Mouse (Mus musculus) kidney, embryonic 14.5 days (tissue): Measurements from ENCODE around the gene Susd2. TPM values are rescaled to one million over a fixed set of nuclear protein-coding genes. Genes with fewer than 3 reads are reported as not detected.

ENCODE experiments used
- ATAC-seq: fragments of 200-750 bp; cut with Nextera tagmentation; 2 replicates; pipeline ENCODE4 v1.8.0; 2017; ENCODE audit warnings: moderate number of reproducible peaks, mild to moderate bottlenecking, moderate TSS enrichment, moderate library complexity; ENCODE audit not compliant: low FRiP score, low TSS enrichment
- H3K27ac ChIP-seq: fragments of 300-500 bp; sonication (generic); 2 replicates; pipeline ENCODE4 v1.5.1; 2014; ENCODE audit warnings: low read depth, mild to moderate bottlenecking, low read length, moderate library complexity, mixed read lengths
- H3K27me3 ChIP-seq: fragments of 300-500 bp; sonication (generic); 2 replicates; pipeline ENCODE4 v1.6.1; 2014; ENCODE audit warnings: mild to moderate bottlenecking, low read length; ENCODE audit not compliant: control insufficient read depth, insufficient read depth
- H3K36me3 ChIP-seq: fragments of 300-500 bp; sonication (generic); 2 replicates; pipeline ENCODE4 v1.6.1; 2014; ENCODE audit warnings: low read length, mixed read lengths; ENCODE audit not compliant: control insufficient read depth, insufficient read depth
- H3K4me1 ChIP-seq: fragments of 300-500 bp; sonication (generic); 2 replicates; pipeline ENCODE4 v1.6.1; 2014; ENCODE audit warnings: low read length, mixed read lengths; ENCODE audit not compliant: control insufficient read depth, insufficient read depth
- H3K4me2 ChIP-seq: fragments of 300-500 bp; sonication (generic); replicated peaks from 2 replicates; pipeline ENCODE4 v1.6.1; 2014; ENCODE audit warnings: low read depth, mild to moderate bottlenecking, low read length
- H3K4me3 ChIP-seq: fragments of 300-500 bp; sonication (generic); 2 replicates; pipeline ENCODE4 v1.5.1; 2014; ENCODE audit warnings: mild to moderate bottlenecking, low read length
- H3K9ac ChIP-seq: fragments of 300-500 bp; sonication (generic); 2 replicates; pipeline ENCODE4 v1.6.1; 2014; ENCODE audit warnings: low read depth, mild to moderate bottlenecking, low read length, moderate library complexity
- H3K9me3 ChIP-seq: fragments of 300-500 bp; sonication (generic); 2 replicates; pipeline ENCODE4 v1.6.1; 2016; ENCODE audit warnings: low read length; ENCODE audit not compliant: control insufficient read depth
- WGBS: fragments of 180-500 bp; shearing (Covaris S2); extraction: QIAGEN DNeasy Blood & Tissue Kit; methylation state at CpG from one replicate; pipeline ENCODE4 v1.1.7; 2014; 5-methylcytosine and 5-hydroxymethylcytosine counted together
- polyA plus RNA-seq: library from polyadenylated mRNA; unstranded; fragments of >200 nt; fragmentation: Nextera tagmentation; extraction: Ambion mirVana; gene quantifications from 2 replicates; pipeline ENCODE4 v1.2.1, GENCODE M21; 2014

Gene Susd2
- polyA plus RNA-seq, 1 experiment from 2014 or later = 9.2 TPM

- Histone ChIP-seq H3K27me3 (no peaks in the 10 kb centered on the region), H3K4me2 (no peak overlapping the region), H3K9ac (no peak overlapping the region), H3K4me1 (no peaks in the 10 kb centered on the region), H3K9me3 (peaks cover 3% of the 10 kb centered on the region; the same call in 1 of the 2 replicates), H3K27ac (no peak overlapping the region), H3K36me3 (no peaks in the 10 kb centered on the region), H3K4me3 (no peak overlapping the region)
- ATAC-seq = no peak
- 56% methylated on average over 6 of the region's 6 CpGs for WGBS
Observed at GRCm38 (mm10) chr10:75625920-75626319, 17.9 kb downstream of the Susd2 start.

- Histone ChIP-seq H3K9ac (no peak overlapping the region), H3K4me3 (no peak overlapping the region), H3K4me1 (no peaks in the 10 kb centered on the region), H3K4me2 (no peak overlapping the region), H3K27me3 (no peaks in the 10 kb centered on the region), H3K36me3 (no peaks in the 10 kb centered on the region), H3K27ac (no peak overlapping the region), H3K9me3 (peaks cover 3% of the 10 kb centered on the region; the same call in 1 of the 2 replicates)
- WGBS = 55% methylated on average over 3 of the region's 3 CpGs
- no peak for ATAC-seq
Observed at GRCm38 (mm10) chr10:75620818-75621217, 23.0 kb downstream of the Susd2 start.

- no peak overlapping the region for H3K9ac ChIP-seq
- H3K27me3 ChIP-seq = no peaks in the 10 kb centered on the region
- no peaks in the 10 kb centered on the region for H3K9me3 ChIP-seq
- 88% methylated on average over 4 of the region's 4 CpGs for WGBS
- ATAC-seq = no peak
- H3K4me2 ChIP-seq = no peak overlapping the region
- H3K27ac ChIP-seq = no peak overlapping the region
- H3K4me3 ChIP-seq = no peak overlapping the region
- no peaks in the 10 kb centered on the region for H3K4me1 ChIP-seq
- no peaks in the 10 kb centered on the region for H3K36me3 ChIP-seq
Observed at GRCm38 (mm10) chr10:75616044-75616443, 27.8 kb downstream of the Susd2 start.

GRCm38 (mm10) chr10:75610486-75610885 is 33.3 kb downstream of the Susd2 start:
- Histone ChIP-seq H3K4me2 (no peak overlapping the region), H3K9ac (no peak overlapping the region), H3K4me3 (no peak overlapping the region), H3K4me1 (no peaks in the 10 kb centered on the region), H3K27me3 (no peaks in the 10 kb centered on the region), H3K27ac (no peak overlapping the region), H3K9me3 (no peaks in the 10 kb centered on the region), H3K36me3 (no peaks in the 10 kb centered on the region)
- no peak for ATAC-seq
- 68% methylated on average over 7 of the region's 7 CpGs for WGBS

- no peak for ATAC-seq
- 74% methylated on average over 11 of the region's 11 CpGs for WGBS
- Histone ChIP-seq H3K4me1 (no peaks in the 10 kb centered on the region), H3K4me2 (no peak overlapping the region), H3K9me3 (no peaks in the 10 kb centered on the region), H3K36me3 (no peaks in the 10 kb centered on the region), H3K27me3 (no peaks in the 10 kb centered on the region), H3K9ac (no peak overlapping the region), H3K27ac (no peak overlapping the region), H3K4me3 (no peak overlapping the region)
Observed at GRCm38 (mm10) chr10:75608975-75609374, 34.8 kb downstream of the Susd2 start.

- H3K27me3 ChIP-seq = no peaks in the 10 kb centered on the region
- H3K27ac ChIP-seq = no peak overlapping the region
- no peaks in the 10 kb centered on the region for H3K4me1 ChIP-seq
- H3K36me3 ChIP-seq = no peaks in the 10 kb centered on the region
- no peak for ATAC-seq
- H3K9ac ChIP-seq = no peak overlapping the region
- H3K4me3 ChIP-seq = no peak overlapping the region
- no peaks in the 10 kb centered on the region for H3K9me3 ChIP-seq
- 84% methylated on average over 4 of the region's 4 CpGs for WGBS
- no peak overlapping the region for H3K4me2 ChIP-seq
Observed at GRCm38 (mm10) chr10:75607253-75607652, 36.6 kb downstream of the Susd2 start.

- no peak overlapping the region for H3K27ac ChIP-seq
- H3K4me3 ChIP-seq = no peak overlapping the region
- no peaks in the 10 kb centered on the region for H3K36me3 ChIP-seq
- no peaks in the 10 kb centered on the region for H3K4me1 ChIP-seq
- H3K4me2 ChIP-seq = no peak overlapping the region
- no peaks in the 10 kb centered on the region for H3K27me3 ChIP-seq
- ATAC-seq = no peak
- H3K9me3 ChIP-seq = no peaks in the 10 kb centered on the region
- WGBS = 37% methylated on average over 11 of the region's 11 CpGs
- H3K9ac ChIP-seq = no peak overlapping the region
Observed at GRCm38 (mm10) chr10:75605162-75605846, 38.5 kb downstream of the Susd2 start.

- Histone ChIP-seq H3K9me3 (peaks cover 14% of the 10 kb centered on the region; the same call in 1 of the 2 replicates), H3K4me2 (no peak overlapping the region), H3K27ac (no peak overlapping the region), H3K4me3 (no peak overlapping the region), H3K4me1 (no peaks in the 10 kb centered on the region), H3K9ac (no peak overlapping the region), H3K27me3 (no peaks in the 10 kb centered on the region), H3K36me3 (no peaks in the 10 kb centered on the region)
- ATAC-seq = no peak
- 86% methylated on average over 7 of the region's 7 CpGs for WGBS
Observed at GRCm38 (mm10) chr10:75600189-75600730, 43.5 kb downstream of the Susd2 start.

- H3K9me3 ChIP-seq = peaks cover 14% of the 10 kb centered on the region; the same call in 1 of the 2 replicates
- H3K27me3 ChIP-seq = no peaks in the 10 kb centered on the region
- H3K36me3 ChIP-seq = no peaks in the 10 kb centered on the region
- no peak overlapping the region for H3K4me3 ChIP-seq
- H3K9ac ChIP-seq = no peak overlapping the region
- ATAC-seq = no peak
- WGBS = 81% methylated on average over 8 of the region's 8 CpGs
- no peak overlapping the region for H3K27ac ChIP-seq
- no peak overlapping the region for H3K4me2 ChIP-seq
- peaks cover 8% of the 10 kb centered on the region for H3K4me1 ChIP-seq
Observed at GRCm38 (mm10) chr10:75595981-75596380, 47.8 kb downstream of the Susd2 start.
